Mouse (Mus musculus) thymus, postnatal 25 days (tissue): ENCODE measurements around the gene Pla2g4e.

Experiments
- DNase-seq: peaks from one replicate; pipeline ENCODE4 v3.0.0; 2022

Pla2g4e gene

DNA sequence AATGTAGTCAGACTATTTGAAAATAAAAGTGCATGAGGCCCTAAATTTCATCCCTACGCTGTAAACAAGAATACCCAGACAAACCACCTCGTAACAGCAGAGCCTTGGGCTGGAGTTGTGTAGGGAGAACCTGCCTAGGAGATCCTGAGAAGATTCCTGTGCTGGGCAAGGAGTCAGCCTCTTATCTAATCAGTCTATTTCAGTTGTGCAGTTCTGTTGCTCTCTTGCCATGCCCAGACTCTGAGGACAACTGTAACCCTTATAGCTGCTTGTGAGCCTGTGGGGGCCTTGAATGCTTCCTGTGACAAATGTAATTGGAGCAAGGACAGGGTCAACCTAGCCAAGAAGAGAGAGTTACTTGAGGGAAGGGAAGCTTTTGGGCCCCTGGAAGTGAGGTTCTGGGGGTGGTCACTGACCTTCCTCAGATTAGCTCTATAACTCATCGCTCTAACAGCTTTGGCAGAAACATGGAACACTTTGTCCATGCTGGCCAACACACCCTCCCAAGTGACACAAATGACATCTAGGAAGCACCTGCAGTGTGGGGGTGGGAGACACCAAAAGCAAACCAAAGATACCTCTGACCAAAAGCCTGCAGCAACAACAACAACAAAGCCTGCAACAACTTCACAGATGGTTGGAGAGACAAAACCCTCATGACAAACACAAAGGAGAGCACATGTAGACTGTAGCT lies 9.0 kb downstream of the Pla2g4e start:
- no peak for DNase-seq

DNA sequence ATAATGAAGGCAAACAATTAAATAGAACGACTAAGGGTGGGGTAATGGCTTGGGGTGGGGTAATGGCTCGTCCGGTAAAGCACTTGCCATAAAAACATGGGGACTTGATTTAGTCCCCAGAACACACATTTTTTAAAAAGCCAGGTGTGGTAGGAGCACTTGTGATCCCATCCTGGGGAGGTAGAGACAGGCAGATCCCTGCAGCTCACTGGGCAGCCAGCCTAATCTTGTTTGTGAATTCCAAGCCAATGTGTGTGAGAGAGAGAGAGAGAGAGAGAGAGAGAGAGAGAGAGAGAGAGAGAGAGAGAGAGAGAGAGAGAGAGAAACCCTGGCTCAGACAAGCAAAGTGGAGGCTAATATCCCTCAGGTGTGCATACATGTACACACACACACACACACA lies 9.8 kb downstream of the Pla2g4e start:
- DNase-seq: no peak

DNA sequence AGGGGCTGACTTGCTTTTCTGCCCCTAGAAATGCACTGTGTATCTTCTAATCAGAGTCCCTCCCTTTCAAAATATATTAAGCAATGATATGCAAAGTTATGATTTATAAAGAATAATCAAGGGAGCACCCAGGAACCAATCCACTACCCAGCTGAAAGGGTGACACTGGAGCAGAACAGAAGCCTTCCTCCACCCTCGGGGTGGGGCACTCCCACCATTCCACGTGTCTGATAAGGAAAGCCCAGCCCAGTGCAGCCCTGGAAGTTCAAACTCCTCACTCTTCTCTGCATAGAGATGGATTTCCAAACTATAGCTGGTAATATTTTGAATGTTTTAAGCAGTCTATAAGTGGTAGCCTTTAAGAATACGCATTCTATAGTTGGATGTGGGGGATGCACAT lies 13.5 kb downstream of the Pla2g4e start:
- no peak for DNase-seq

DNA sequence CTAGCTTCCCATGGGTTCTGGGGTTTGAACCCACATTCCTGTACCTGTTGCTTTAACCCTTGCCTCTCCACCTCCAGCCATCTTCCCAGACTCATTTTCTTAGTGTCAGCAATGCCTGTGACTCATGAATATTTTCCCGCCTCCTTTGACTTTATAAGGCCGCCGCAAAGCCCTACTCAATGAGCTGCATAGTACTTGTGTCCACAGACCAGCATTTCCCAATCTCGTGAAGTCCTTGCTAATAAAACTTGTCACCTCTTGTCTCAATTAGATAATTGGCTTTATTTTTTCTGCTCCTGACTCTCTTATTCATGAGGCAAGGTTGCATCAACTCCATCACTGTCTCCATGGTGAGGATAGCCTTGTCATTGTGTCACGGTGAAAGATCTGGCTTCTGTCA lies 30.5 kb downstream of the Pla2g4e start:
- DNase-seq: no peak

DNA sequence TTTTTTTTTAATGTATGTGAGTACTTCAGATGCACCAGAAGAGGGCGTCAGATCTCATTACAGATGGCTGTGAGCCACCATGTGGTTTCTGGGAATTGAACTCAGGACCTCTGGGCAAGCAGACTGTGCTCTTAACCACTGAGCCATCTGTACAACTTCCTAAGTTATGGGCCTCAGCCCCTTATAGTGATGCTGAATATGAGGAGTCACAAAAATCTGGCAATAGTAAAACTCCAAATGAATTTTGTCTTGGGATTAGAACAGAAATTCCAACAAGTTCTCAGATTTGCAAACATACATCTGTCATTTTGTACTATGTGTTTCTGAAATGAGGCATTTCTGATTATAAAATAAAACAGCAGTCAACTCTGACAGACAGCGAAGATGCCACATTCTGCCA lies 33.7 kb downstream of the Pla2g4e start:
- no peak for DNase-seq

DNA sequence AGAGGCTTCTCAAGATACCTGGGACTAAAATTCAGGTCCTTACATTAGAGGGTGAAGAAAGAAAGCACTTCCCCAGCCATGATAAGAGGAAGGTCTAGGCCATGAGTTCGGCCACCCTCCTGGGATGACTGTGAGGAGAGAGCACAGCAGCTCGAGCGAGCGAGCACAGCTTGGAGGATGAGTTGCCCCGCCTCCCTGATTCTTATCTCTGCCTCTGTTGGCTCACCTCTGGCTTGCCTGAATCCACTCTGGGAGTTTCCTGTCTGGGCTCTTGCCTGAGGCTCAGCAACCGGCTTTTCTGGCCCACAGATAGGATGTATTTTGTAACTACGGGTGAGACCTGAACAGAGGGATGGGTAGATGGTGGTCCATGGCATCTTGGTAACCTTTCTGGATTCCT lies 37.2 kb downstream of the Pla2g4e start:
- no peak for DNase-seq

DNA sequence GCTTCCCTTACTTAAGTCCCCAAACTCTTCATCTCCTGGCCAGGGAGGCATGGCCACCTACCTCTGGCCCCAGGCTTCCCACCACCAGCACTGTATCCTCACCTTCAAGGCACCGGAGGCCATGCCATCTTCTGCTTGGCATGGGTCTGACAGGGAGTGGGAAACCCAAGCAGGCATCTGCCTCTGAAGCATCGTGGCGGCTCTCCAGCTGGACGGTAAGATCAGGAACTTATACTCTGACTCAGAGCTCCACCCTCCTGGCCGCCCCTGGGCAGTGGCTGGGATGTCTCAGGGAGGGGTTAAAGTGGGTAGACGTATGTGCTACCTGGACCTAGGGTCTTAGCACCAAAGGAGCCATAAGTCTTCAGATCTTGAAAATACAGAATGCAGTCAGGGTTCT lies 38.1 kb downstream of the Pla2g4e start:
- no peak for DNase-seq

DNA sequence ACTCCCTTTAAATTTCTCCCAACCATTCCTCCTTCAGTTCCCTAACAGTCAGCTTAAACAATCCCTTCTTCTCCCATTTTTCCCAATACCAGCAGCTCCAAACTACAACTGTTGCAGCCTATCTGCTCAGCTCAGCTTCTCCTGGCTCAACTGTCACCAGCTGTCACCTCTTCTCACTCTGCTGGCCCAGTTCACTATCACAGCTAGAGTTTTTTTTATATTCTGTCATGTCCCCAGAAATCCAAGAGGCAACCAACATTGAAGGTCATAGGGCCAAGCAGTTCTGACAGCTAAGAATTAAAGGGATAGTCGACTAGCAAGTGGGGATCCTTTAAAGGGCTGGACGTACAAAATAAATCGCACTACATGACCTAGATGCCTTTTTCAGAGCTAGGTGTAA lies 41.4 kb downstream of the Pla2g4e start:
- no peak for DNase-seq

DNA sequence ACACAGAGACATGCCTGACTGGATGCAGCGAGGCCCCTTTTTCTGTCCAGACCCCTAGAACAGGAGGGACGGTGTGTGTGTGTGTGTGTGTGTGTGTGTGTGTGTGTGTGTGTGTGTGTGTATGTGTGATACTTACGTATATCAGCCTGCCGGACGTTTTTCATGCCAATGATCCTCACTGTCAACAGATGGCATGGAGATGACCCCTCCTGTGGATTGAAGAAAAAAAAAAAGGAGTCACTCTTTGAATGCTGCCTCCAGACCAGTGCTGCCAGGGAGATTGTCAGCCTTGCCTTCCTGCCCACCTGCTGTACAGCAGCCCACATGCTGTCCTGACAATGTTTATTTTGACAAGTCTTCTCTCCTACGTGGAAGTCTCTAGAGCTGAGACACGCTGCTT lies 45.1 kb downstream of the Pla2g4e start:
- DNase-seq: no peak

DNA sequence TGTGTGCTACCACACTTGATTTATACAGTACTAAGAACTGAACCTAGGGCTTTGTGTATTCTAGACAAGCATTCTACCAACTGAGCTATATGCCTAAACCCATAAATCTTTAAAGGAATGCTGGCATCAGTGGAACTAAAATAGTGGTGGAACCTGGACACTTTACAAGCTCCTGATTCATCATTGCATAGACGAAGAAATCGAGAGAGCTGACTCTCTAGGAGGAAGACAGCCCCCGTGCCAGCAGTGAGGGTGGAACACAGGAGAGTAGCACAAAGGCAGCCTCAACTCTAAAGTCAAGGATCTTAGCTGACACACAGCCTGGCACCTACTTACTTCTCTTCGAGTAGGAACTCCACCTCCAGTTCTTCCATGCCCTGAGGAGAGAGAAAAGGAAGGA lies 57.0 kb downstream of the Pla2g4e start:
- no peak for DNase-seq

DNA sequence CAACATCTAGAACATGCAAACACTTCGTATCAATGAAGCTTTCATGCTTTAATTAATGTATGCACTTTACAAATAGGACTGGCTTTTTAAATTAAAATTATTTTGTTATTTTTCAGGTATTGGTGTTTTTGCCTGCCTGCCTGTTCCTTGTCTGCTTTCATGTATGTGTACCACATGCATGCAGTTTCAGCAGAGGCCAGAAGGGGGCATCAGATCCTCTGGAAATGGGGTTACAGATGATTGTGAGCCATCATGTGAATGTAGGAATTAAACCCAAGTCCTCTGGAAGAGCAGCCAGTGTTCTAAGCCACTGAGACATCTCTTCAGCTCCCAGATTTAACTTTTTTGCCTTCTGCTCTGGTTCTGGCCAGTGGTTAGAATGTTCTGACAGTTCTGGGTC lies 57.6 kb downstream of the Pla2g4e start:
- DNase-seq: no peak

DNA sequence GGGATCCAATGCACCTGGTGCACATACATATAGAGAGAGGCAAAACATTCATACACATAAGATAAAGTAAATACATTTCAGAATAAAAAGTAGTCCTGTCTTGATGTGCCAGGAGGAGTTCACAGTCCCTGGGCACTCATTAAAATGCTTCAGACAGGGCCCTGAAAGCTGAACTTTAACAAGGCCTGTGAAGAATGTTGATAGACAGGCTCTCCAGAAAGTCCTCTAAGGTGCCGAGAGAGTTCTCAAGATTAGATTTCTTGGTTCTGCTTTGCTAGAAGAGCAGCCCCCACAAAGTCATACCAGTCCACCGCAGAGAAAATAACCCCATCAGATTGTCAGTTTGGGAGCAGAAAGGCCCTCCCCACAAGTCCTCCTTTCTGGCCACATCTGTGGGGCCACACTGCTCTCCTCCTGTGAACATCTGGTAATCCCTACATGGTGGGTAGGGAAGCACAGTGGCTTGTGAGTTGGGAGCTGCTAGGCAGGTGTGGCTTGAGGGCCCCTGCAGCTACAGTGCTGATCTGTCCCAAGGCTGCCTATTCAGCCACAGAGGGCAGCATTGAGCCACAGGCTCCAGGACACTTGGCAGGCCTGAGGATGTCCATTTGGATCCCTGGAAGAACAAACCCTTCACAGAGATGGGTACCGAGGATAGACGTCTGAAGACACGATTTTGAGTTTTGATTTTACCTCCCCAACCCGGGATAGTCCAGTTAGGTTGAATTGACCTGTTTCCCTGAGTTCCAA lies 59.4 kb downstream of the Pla2g4e start:
- DNase-seq: no peak

DNA sequence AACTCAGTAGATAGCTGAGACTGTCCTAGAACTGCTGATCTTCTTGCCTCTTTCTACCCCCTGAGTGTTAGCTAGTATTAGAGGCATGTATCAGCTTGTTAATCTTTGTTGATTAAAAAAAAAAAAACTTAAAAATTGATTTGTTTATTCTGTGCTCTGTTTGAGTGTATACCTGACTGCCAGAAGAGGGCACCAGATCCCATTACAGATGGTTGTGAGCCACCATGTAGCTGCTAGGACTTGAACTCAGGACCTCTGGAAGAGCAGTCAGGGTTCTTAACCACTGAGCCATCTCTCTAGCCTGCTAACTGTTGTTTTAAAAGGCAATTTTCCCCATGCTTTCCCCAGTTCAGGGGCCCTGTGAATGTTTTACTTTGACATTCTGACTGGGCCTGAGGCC lies 66.2 kb downstream of the Pla2g4e start:
- DNase-seq: no peak

DNA sequence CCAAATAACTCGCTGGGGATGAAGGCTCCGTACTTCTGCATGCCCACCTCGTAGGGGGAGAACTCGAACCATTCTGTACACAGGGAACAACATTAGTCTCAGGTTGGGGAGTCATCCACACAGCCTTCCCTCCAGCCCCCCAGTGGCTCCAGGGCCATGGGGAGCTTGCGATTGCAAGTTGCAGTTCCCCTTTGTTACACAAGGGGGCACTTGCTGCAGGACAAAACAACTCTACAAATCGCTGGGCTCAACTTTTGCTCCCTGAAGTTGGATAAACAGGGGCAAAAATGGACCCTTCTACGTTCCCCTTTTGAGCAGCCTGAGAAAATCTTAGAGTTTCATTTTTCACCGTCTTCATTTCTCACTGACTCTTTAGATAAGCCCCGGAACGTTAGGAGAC lies 71.4 kb downstream of the Pla2g4e start:
- peak; percentile 54 for DNase-seq

DNA sequence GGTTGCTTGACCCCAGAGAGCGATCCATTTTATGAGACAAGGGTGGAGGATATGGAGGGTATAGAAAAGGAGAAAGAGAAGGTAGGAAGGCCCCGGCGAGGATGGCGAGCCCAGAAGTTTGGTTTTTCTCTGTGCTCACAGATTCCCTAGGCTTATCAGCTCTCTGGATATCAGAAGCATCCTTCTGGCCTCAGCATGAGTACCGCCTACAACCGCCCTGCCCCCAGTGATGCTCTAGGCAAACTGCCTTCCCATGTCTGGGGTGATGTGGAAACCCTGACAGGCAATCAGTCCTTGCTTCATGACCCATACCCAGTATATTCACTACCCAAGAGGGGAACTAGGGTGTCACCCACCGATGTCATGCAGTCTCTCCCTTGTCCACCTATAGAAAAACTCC lies 73.8 kb downstream of the Pla2g4e start:
- no peak for DNase-seq

DNA sequence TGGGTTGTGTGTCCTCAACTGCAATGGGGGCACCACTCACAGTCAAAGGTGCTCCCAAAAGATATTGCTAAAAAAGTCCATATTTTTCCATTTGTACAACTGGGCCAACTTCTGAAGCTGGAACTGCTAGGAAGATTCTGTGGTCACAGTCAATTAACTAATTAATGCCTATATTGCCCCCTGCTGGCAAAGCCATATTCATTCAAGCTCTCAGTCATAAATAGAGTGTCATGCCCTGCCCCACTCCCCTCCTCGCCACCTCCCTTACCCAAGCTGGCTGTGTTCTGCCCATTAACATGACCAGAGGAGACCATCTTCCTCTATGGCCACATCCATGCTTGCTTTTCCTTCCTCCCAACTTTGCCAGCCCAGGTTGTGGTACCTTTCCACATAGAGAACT lies 74.4 kb downstream of the Pla2g4e start:
- DNase-seq: peak; percentile 27

DNA sequence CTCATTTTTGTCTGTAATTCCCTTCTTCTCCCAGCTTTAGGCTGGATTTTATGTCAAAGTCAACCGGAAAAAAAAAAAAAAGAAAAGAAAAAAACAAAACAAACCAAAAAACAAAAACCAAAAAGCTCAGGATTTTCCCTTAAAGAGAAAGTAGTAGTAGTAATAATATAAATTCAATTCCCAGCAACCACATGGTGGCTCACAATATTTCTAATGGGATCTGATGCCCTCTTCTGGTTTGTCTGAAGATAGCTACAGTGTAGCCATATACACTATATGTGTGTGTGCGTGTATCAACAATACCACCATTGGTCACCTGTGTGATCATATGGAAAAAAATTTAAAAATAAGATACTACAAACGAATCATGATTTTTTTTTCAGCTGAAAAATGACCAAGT lies 75.8 kb downstream of the Pla2g4e start:
- DNase-seq: no peak

DNA sequence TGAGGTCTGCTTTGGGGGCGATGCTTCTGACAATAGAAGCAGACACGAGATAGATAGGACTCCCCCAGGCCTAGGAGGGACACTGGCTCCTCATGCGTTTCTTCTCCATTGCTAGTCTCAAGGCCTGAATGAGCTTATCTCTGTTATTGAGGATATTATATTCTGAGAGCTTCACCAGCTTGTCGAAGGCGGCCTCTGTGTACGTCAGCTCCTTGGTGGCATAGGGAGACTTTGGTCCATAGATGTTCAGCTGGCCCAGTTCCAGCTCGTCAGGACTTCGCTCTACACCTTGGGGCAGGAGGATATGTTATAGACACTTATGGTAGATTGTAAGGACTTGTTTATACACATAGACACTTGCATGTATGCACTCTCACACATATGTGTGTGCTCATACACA lies 77.4 kb downstream of the Pla2g4e start:
- DNase-seq: no peak

DNA sequence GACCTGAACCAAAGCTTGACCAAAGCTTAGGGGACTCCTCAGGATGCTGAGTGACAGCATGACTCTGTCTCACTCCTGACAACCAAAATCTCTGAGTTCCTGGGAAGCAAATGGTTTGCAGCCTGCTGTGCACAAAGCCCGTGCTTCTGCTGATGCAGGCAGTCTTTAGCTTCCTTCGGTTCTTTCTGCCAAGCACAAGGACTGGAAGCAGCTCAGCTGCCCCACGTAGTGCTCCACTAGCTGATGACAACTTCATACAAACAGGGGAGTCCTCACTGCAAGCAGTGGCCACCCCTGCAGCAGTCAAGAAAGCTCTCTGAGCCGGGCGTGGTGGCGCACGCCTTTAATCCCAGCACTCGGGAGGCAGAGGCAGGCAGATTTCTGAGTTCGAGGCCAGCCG lies 79.7 kb downstream of the Pla2g4e start:
- no peak for DNase-seq

DNA sequence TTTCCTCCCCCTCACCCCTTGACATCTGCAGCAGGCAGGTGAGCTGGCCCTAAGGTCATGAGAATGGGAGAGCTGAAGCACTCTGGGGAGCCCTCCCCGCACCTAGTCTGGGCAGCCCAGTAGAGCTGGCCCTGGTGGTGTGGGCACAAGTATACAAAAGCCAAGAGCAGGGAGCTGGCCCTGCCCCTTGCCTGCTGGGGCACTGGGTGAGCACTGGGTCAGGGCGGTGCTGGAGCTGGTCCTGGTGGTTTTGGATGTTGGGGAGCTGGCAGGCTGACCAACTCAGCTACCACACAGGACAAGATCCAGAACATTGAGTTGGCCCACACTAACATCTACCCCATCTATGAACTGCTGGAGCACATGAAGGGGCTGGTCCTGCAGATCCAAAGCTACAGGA lies 85.7 kb downstream of the Pla2g4e start:
- no peak for DNase-seq

DNA sequence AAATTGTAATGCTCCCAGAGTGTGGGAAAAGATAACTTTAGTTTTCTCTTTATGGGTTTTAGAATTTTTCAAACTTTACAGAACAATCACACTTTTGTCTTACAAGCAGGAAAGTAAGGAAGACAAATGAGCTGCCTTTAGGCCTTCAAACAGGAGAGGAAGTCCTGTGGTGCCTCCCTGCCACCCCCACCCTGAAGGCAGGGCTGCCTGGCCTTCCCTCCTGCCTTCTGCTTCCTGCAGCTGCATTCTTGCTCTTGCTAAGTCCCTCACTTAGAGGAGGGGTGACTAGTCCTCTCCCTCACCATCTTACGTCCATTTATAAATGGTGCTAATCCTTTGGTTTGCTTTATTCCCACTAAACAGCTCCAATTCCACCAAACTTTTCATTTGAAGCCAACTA lies 86.3 kb downstream of the Pla2g4e start:
- DNase-seq: peak; percentile 77

DNA sequence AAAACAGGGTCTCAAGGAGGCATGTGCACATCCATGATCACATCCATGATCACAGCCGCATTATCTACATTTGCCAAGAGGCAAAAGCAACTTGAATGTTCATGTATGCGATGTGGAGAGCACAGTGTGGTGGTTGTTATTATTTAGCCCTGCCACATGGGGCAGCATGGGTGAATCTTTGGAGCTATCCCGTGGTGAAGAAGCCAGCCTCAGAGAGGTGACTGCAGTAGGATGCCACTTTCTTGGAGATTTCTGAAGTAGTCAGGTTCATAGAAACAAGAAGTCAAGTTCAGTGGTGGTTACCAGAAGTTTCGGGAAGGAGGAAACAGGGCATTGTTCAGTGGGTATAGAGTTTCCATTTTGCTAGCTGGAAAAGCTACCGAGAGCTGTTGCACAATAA lies 87.1 kb downstream of the Pla2g4e start:
- peak; percentile 20 for DNase-seq

DNA sequence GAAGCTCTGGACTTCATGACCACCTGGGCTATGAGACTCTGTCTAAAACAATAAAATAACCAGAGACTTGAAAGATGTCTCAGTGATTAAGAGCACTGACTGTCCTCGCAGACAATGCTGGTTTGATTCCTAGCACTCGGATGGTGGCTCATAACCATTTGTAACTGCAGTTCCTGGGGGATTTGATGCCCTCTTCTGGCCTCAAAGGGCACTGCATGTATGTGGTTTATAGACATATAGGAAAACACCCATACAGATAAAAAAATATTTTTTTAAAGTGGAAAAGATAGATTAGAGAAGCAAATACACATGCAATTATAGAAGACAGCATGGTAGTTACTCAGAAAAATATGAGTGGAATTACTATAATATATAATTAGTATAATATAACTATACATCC lies 87.5 kb downstream of the Pla2g4e start:
- DNase-seq: no peak

DNA sequence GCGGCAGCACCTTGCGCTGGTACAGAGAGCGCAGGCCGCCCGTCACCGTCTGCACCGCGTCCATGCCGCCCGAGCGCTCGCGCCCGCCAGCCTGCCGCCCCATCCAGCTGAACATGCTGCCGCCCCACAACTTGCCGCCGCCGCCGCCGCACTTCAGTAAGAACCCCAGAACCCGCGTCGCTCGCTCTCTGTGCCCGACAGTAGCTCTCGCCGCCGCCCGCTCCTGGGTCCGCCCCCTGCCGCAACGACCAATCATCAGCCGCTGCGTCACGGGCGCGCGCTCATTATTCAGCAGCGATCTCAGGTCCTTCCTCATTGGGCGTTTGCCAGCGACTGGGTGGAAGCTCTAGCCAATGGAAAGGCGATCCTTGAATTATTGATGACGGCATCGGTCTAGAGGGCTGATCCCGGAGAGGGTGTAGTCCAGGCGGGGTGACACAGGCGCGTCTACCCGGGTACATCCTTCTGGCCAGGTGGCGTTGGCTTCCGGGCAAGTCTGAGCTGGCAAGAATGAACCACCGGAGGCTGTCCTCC lies 90.7 kb downstream of the Pla2g4e start, which contains the start of gene Ehd4:
Gene Ehd4 (minus strand): TSS at position 246 of the 534 bp plus-strand sequence.
- DNase-seq: peak; percentile 99
